Mouse (Mus musculus) neural tube, embryonic 14.5 days (tissue): ENCODE data around the gene Arap1. TPM values are rescaled to one million over a fixed set of nuclear protein-coding genes. Genes with fewer than 3 reads are reported as not detected.

ENCODE experiments used
- ATAC-seq: fragments of 200-750 bp; cut with Nextera tagmentation; 2 replicates; pipeline ENCODE4 v1.8.0; 2017; ENCODE audit warnings: low read depth, mild to moderate bottlenecking, moderate TSS enrichment, moderate library complexity
- H3K27ac ChIP-seq: fragments of 300-500 bp; sonication (generic); 2 replicates; pipeline ENCODE4 v1.5.1; 2014; ENCODE audit warnings: low read depth, mild to moderate bottlenecking, control low read depth, low read length, moderate library complexity, mixed read lengths
- H3K27me3 ChIP-seq: fragments of 300-500 bp; sonication (generic); 2 replicates; pipeline ENCODE4 v1.6.1; 2014; ENCODE audit warnings: low read length; ENCODE audit not compliant: control insufficient read depth, insufficient read depth
- H3K36me3 ChIP-seq: fragments of 300-500 bp; sonication (generic); 2 replicates; pipeline ENCODE4 v1.6.1; 2014; ENCODE audit warnings: low read length, mixed read lengths; ENCODE audit not compliant: control insufficient read depth, insufficient read depth
- H3K4me1 ChIP-seq: fragments of 300-500 bp; sonication (generic); 2 replicates; pipeline ENCODE4 v1.6.1; 2014; ENCODE audit warnings: low read length; ENCODE audit not compliant: control insufficient read depth, insufficient read depth
- H3K4me2 ChIP-seq: fragments of 300-500 bp; sonication (generic); 2 replicates; pipeline ENCODE4 v1.6.1; 2014; ENCODE audit warnings: mild to moderate bottlenecking, low read depth, low read length, control low read depth
- H3K4me3 ChIP-seq: fragments of 300-500 bp; sonication (generic); 2 replicates; pipeline ENCODE4 v1.5.1; 2014; ENCODE audit warnings: low read depth, low read length, control low read depth, mixed read lengths
- H3K9ac ChIP-seq: fragments of 300-500 bp; sonication (generic); replicated peaks from 2 replicates; pipeline ENCODE4 v1.6.1; 2014; ENCODE audit warnings: low read depth, mild to moderate bottlenecking, control low read depth, low read length, mixed read lengths
- H3K9me3 ChIP-seq: fragments of 300-500 bp; sonication (generic); 2 replicates; pipeline ENCODE4 v1.6.1; 2016; ENCODE audit warnings: low read length; ENCODE audit not compliant: control insufficient read depth
- WGBS: fragments of 180-500 bp; shearing (Covaris S2); extraction: QIAGEN DNeasy Blood & Tissue Kit; methylation state at CpG from one replicate; pipeline ENCODE4 v1.1.7; 2014; 5-methylcytosine and 5-hydroxymethylcytosine counted together
- polyA plus RNA-seq: library from polyadenylated mRNA; unstranded; fragments of >200 nt; fragmentation: Nextera tagmentation; extraction: Ambion mirVana; gene quantifications from 2 replicates; pipeline ENCODE4 v1.2.1, GENCODE M21; 2014

Arap1 gene
- polyA plus RNA-seq, 1 experiment from 2014 or later, result 4.0 TPM

GRCm38 (mm10) chr7:101346991-101347390, 876 bp upstream of the Arap1 start:
- no peak overlapping the region for H3K4me2 ChIP-seq
- ATAC-seq, result no peak
- H3K9me3 ChIP-seq, result no peaks in the 10 kb centered on the region
- no peak overlapping the region for H3K27ac ChIP-seq
- H3K4me1 ChIP-seq, result peaks cover 3% of the 10 kb centered on the region; the same call in 1 of the 2 replicates
- H3K36me3 ChIP-seq, result no peaks in the 10 kb centered on the region
- no peak overlapping the region for H3K9ac ChIP-seq
- WGBS, result 75% methylated on average over 2 of the region's 2 CpGs
- no peak overlapping the region for H3K4me3 ChIP-seq
- 0 out of 2 replicates have a peak, but pooled peaks cover 3% of the 10 kb centered on the region for H3K27me3 ChIP-seq

GRCm38 (mm10) chr7:101348312-101348711, 445 bp downstream of the Arap1 start:
- peak overlapping the region; percentile 82 for H3K4me2 ChIP-seq
- peaks cover 3% of the 10 kb centered on the region; the same call in 1 of the 2 replicates for H3K4me1 ChIP-seq
- WGBS, result 5% methylated on average over 13 of the region's 13 CpGs
- H3K4me3 ChIP-seq, result peak overlapping the region; percentile 40
- H3K9ac ChIP-seq, result peak overlapping the region; percentile 56
- H3K27me3 ChIP-seq, result 0 out of 2 replicates have a peak, but pooled peaks cover 3% of the 10 kb centered on the region
- H3K27ac ChIP-seq, result no peak overlapping the region
- H3K36me3 ChIP-seq, result no peaks in the 10 kb centered on the region
- ATAC-seq, result no peak
- no peaks in the 10 kb centered on the region for H3K9me3 ChIP-seq

DNA sequence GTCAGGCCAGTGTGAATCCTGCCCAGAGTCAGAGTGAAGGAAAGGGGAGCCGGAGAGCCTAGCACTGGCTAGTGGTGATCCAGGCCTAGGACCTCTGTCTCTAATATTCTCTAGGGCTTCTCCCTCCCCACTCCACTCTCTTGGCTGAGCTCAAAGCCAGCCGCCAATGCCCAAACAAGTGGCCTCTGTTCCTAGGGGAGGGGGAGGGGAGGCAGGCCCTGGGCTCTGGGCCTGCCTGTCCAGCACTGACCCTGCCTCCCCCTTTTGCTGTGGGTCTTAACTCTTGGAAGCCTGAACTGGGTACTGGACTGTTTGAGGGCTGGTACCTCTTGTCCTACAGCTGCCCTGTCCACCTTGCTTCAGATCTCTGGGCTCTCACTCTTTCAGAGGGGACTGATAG, 2.0 kb downstream of the Arap1 start:
- H3K4me1 ChIP-seq, result peaks cover 3% of the 10 kb centered on the region; the same call in 1 of the 2 replicates
- H3K27ac ChIP-seq, result no peak overlapping the region
- H3K9me3 ChIP-seq, result no peaks in the 10 kb centered on the region
- peak; percentile 33; the same call in 1 of the 2 replicates for ATAC-seq
- H3K4me3 ChIP-seq, result no peak overlapping the region
- H3K36me3 ChIP-seq, result no peaks in the 10 kb centered on the region
- WGBS, result 75% methylated on average over 1 of the region's 2 CpGs
- no peak overlapping the region for H3K4me2 ChIP-seq
- 0 out of 2 replicates have a peak, but pooled peaks cover 3% of the 10 kb centered on the region for H3K27me3 ChIP-seq
- no peak overlapping the region for H3K9ac ChIP-seq

- Histone ChIP-seq H3K27ac (no peak overlapping the region), H3K4me3 (no peak overlapping the region), H3K4me2 (no peak overlapping the region), H3K36me3 (no peaks in the 10 kb centered on the region), H3K9me3 (no peaks in the 10 kb centered on the region), H3K9ac (no peak overlapping the region), H3K4me1 (peaks cover 3% of the 10 kb centered on the region; the same call in 1 of the 2 replicates), H3K27me3 (0 out of 2 replicates have a peak, but pooled peaks cover 3% of the 10 kb centered on the region)
- 75% methylated on average over 4 of the region's 4 CpGs for WGBS
- ATAC-seq, result no peak
These were observed 4.5 kb downstream of the Arap1 start for GRCm38 (mm10) chr7:101352404-101352803.

GRCm38 (mm10) chr7:101354423-101354822, 6.6 kb downstream of the Arap1 start:
- no peak for ATAC-seq
- H3K4me2 ChIP-seq, result no peak overlapping the region
- H3K27me3 ChIP-seq, result no peaks in the 10 kb centered on the region
- H3K27ac ChIP-seq, result no peak overlapping the region
- 87% methylated on average over 5 of the region's 5 CpGs for WGBS
- H3K36me3 ChIP-seq, result no peaks in the 10 kb centered on the region
- no peak overlapping the region for H3K4me3 ChIP-seq
- no peak overlapping the region for H3K9ac ChIP-seq
- no peaks in the 10 kb centered on the region for H3K9me3 ChIP-seq
- H3K4me1 ChIP-seq, result no peaks in the 10 kb centered on the region

GRCm38 (mm10) chr7:101355551-101356100, 7.8 kb downstream of the Arap1 start:
- Histone ChIP-seq H3K9me3 (no peaks in the 10 kb centered on the region), H3K9ac (no peak overlapping the region), H3K27me3 (no peaks in the 10 kb centered on the region), H3K4me2 (no peak overlapping the region), H3K4me1 (no peaks in the 10 kb centered on the region), H3K4me3 (no peak overlapping the region), H3K27ac (no peak overlapping the region), H3K36me3 (no peaks in the 10 kb centered on the region)
- ATAC-seq, result no peak
- WGBS, result 93% methylated on average over 6 of the region's 6 CpGs

DNA sequence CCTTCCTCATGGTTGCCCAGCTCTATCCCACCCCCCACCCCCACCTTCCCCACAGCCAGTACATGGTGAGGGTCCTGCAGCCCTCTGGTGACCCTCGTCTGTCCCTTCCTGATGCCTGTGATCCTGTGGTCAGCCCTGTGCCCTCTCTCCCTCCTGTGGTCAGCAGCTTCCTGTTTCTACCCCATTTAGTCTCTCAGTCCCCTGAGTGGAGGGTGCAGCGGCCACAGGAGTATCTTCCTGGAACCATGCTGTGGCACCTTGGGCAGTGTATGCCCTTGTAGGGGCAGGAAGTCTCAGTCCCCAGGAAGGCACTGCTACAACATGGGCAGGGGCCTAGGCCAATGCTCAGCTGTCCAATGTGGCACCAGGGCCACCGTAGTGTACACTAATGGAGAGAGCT, 9.0 kb downstream of the Arap1 start:
- 81% methylated on average over 3 of the region's 3 CpGs for WGBS
- Histone ChIP-seq H3K4me3 (no peak overlapping the region), H3K27me3 (no peaks in the 10 kb centered on the region), H3K36me3 (no peaks in the 10 kb centered on the region), H3K4me2 (no peak overlapping the region), H3K4me1 (no peaks in the 10 kb centered on the region), H3K9me3 (no peaks in the 10 kb centered on the region), H3K27ac (no peak overlapping the region), H3K9ac (no peak overlapping the region)
- no peak for ATAC-seq

DNA sequence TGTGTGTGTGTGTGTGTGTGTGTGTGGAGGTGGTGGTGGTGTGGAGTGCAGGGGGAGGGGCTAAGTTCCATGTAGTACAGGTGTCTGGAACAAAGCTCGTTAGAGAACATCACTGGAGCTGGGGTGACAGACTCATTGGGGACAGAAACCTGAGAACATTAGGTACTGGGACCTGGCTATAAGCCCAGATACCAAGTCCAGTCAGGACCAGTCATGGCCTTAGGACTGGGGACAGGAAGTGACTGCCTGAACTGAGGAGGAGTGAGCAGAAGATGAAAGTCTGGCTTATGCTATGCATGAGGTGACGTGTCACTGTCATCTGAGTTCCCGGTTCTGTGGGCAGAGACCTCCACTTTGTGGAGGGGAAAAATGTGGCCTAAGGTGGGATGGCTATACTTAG, 12.5 kb downstream of the Arap1 start:
- Histone ChIP-seq H3K27me3 (no peaks in the 10 kb centered on the region), H3K9ac (no peak overlapping the region), H3K9me3 (no peaks in the 10 kb centered on the region), H3K36me3 (no peaks in the 10 kb centered on the region), H3K27ac (no peak overlapping the region), H3K4me3 (no peak overlapping the region), H3K4me1 (no peaks in the 10 kb centered on the region), H3K4me2 (no peak overlapping the region)
- 82% methylated on average over 3 of the region's 3 CpGs for WGBS
- no peak for ATAC-seq

DNA sequence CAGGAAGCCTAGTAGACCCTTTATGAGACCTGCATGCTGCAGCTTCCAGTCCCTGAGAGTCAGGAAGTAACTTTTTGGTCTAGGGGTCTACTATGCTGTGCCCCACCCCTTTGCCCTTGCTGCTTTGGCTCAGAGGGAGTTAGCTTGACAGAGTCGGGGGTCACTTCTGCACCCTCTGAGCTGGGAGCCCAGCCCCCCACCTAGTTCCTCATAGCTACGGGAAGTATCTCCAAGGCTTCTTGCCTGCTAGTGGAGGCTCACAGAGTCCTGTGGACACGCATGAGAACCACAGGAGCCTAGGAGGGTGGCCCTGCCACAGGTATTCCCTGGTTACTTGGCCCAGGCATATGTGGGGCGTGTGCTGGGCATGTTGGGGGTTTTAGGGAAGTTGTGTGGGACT, 13.2 kb downstream of the Arap1 start:
- no peak for ATAC-seq
- no peaks in the 10 kb centered on the region for H3K9me3 ChIP-seq
- no peak overlapping the region for H3K4me2 ChIP-seq
- no peak overlapping the region for H3K4me3 ChIP-seq
- no peak overlapping the region for H3K27ac ChIP-seq
- no peaks in the 10 kb centered on the region for H3K27me3 ChIP-seq
- no peak overlapping the region for H3K9ac ChIP-seq
- H3K4me1 ChIP-seq, result no peaks in the 10 kb centered on the region
- no peaks in the 10 kb centered on the region for H3K36me3 ChIP-seq
- whole genome bisulfite sequencing, result 91% methylated on average over 4 of the region's 4 CpGs
